Mouse (Mus musculus) forebrain, embryonic 16.5 days (tissue): ENCODE results near the gene Zfp819. TPM values are rescaled to one million over a fixed set of nuclear protein-coding genes. Genes with fewer than 3 reads are reported as not detected.

Source experiments
- ATAC-seq: fragments of 200-750 bp; cut with Nextera tagmentation; 2 replicates; pipeline ENCODE4 v1.8.0; 2017; ENCODE audit warnings: mild to moderate bottlenecking, moderate library complexity
- H3K27ac ChIP-seq: fragments of 300-500 bp; sonication (generic); 2 replicates; pipeline ENCODE4 v1.5.1; 2014; ENCODE audit warnings: low read length, control low read depth
- H3K27me3 ChIP-seq: fragments of 300-500 bp; sonication (generic); replicated peaks from 2 replicates; pipeline ENCODE4 v1.6.1; 2014; ENCODE audit warnings: low read length; ENCODE audit not compliant: control insufficient read depth, insufficient read depth
- H3K36me3 ChIP-seq: fragments of 300-500 bp; sonication (generic); 2 replicates; pipeline ENCODE4 v1.6.1; 2014; ENCODE audit not compliant: control insufficient read depth, insufficient read depth
- H3K4me1 ChIP-seq: fragments of 300-500 bp; sonication (generic); replicated peaks from 2 replicates; pipeline ENCODE4 v1.6.1; 2014; ENCODE audit warnings: low read length; ENCODE audit not compliant: control insufficient read depth, insufficient read depth
- H3K4me2 ChIP-seq: fragments of 300-500 bp; sonication (generic); 2 replicates; pipeline ENCODE4 v1.6.1; 2014; ENCODE audit warnings: mild to moderate bottlenecking, low read length, control low read depth
- H3K4me3 ChIP-seq: fragments of 300-500 bp; sonication (generic); replicated peaks from 2 replicates; pipeline ENCODE4 v1.5.1; 2014; ENCODE audit warnings: mild to moderate bottlenecking, low read length, control low read depth
- H3K9ac ChIP-seq: fragments of 300-500 bp; sonication (generic); replicated peaks from 2 replicates; pipeline ENCODE4 v1.6.1; 2014; ENCODE audit warnings: low read depth, low read length, control low read depth
- H3K9me3 ChIP-seq: fragments of 300-500 bp; sonication (generic); 2 replicates; pipeline ENCODE4 v1.6.1; 2016; ENCODE audit warnings: low read length; ENCODE audit not compliant: control insufficient read depth
- WGBS: fragments of 180-500 bp; shearing (Covaris S2); extraction: QIAGEN DNeasy Blood & Tissue Kit; methylation state at CpG from one replicate; pipeline ENCODE4 v1.1.7; 2014; 5-methylcytosine and 5-hydroxymethylcytosine counted together
- polyA plus RNA-seq: library from polyadenylated mRNA; unstranded; fragments of >200 nt; fragmentation: Nextera tagmentation; extraction: Ambion mirVana; gene quantifications from 2 replicates; pipeline ENCODE4 v1.2.1, GENCODE M21; 2015

The Zfp819 gene
- polyA plus RNA-seq, 1 experiment from 2014 or later, result 0.23 TPM

- WGBS, result 72% methylated on average over 6 of the region's 6 CpGs
- Histone ChIP-seq H3K9ac (no peak within 1 kb of the TSS), H3K27ac (no peak within 1 kb of the TSS), H3K36me3 (no peaks in the 10 kb centered on the region), H3K9me3 (no peaks in the 10 kb centered on the region), H3K27me3 (no peaks in the 10 kb centered on the region), H3K4me2 (no peak within 1 kb of the TSS), H3K4me1 (no peaks in the 10 kb centered on the region), H3K4me3 (no peak within 1 kb of the TSS)
- no peak for ATAC-seq
These were observed 27.5 kb downstream of the Zfp819 start, which contains the start of gene Ceacam18 for GRCm38 (mm10) chr7:43634500-43634899. TSS of gene Ceacam18 (plus strand) at chr7:43634707.

DNA sequence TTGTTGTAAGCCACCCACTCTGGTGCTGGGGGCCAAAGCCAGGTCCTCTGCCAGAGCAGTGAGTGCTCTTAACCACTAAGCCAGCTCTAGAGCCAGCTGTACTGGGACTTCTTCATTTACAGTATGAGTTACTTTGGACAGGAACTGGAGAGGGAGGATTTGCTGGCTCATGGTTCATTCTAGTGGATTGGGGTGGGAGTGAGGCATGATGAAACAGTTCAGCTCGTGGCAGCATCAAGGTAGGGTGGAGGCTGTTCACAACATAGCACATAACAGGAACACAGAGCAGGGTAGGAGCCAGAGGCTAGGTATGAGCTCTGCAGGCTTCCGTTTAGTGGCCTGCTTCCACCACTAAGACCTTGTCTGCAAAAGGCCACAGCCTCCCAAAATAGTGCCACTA, 29.2 kb downstream of the Zfp819 start:
- Histone ChIP-seq H3K9ac (no peak overlapping the region), H3K36me3 (no peaks in the 10 kb centered on the region), H3K27me3 (no peaks in the 10 kb centered on the region), H3K4me3 (no peak overlapping the region), H3K27ac (no peak overlapping the region), H3K4me2 (no peak overlapping the region), H3K9me3 (no peaks in the 10 kb centered on the region), H3K4me1 (no peaks in the 10 kb centered on the region)
- 51% methylated on average over 2 of the region's 2 CpGs for WGBS
- no peak for ATAC-seq

DNA sequence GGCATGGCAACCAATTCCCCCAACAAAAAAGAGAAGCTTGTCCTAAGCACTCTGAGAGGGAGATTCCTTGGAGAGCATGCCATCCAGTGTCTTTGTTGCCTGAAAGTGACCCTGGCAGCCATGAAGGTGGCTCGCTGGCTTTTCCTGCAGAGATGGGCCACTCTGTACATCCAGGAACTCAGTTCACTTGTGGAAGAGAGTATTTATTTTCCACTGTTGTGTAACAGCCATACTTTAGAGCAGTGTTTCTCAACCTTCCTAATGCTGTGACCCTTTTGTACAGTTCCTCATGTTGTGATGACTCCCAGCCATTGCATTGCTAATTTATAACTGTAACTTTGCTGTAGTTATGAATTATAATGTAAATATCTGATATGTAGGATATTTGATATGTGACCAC, 30.1 kb downstream of the Zfp819 start:
- no peak overlapping the region for H3K9ac ChIP-seq
- WGBS, result 67% methylated on average over 1 of the region's 1 CpGs

DNA sequence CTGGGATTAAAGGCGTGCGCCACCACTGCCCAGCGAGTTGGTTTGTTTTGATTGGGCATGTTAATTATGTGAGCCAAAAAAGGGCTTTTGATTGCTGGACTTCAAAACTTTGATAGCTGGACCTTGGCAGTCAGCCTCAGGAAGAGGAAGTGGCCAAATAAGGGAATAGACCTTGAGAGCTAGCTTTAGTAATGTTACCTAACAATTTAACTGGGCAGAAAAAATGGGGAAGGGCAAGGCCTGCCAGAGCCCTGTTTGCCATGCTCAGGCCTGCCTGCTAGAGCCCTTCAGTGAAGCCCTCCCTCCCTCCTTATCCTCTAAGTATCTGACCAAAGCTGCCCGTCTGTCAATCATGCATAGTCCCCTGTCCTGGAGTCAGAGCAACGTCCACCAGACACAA, 35.6 kb downstream of the Zfp819 start:
- ATAC-seq, result no peak
- no peaks in the 10 kb centered on the region for H3K4me1 ChIP-seq
- no peak overlapping the region for H3K4me3 ChIP-seq
- H3K9ac ChIP-seq, result no peak overlapping the region
- no peak overlapping the region for H3K4me2 ChIP-seq
- no peaks in the 10 kb centered on the region for H3K36me3 ChIP-seq
- H3K27me3 ChIP-seq, result no peaks in the 10 kb centered on the region
- WGBS, result 83% methylated on average over 5 of the region's 5 CpGs
- H3K27ac ChIP-seq, result no peak overlapping the region
- H3K9me3 ChIP-seq, result no peaks in the 10 kb centered on the region

More for the DNA sequence above, 30.1 kb downstream of the Zfp819 start:
- H3K36me3 ChIP-seq, result no peaks in the 10 kb centered on the region
- H3K4me2 ChIP-seq, result no peak overlapping the region
- no peak for ATAC-seq
- H3K27me3 ChIP-seq, result no peaks in the 10 kb centered on the region
- H3K9me3 ChIP-seq, result no peaks in the 10 kb centered on the region
- H3K4me3 ChIP-seq, result no peak overlapping the region
- no peak overlapping the region for H3K27ac ChIP-seq
- H3K4me1 ChIP-seq, result no peaks in the 10 kb centered on the region

GRCm38 (mm10) chr7:43643046-43643652, 36.2 kb downstream of the Zfp819 start:
- H3K36me3 ChIP-seq, result no peaks in the 10 kb centered on the region
- 85% methylated on average over 17 of the region's 17 CpGs for WGBS
- no peak overlapping the region for H3K9ac ChIP-seq
- ATAC-seq, result no peak
- H3K4me3 ChIP-seq, result no peak overlapping the region
- H3K4me2 ChIP-seq, result no peak overlapping the region
- H3K27ac ChIP-seq, result no peak overlapping the region
- no peaks in the 10 kb centered on the region for H3K9me3 ChIP-seq
- H3K27me3 ChIP-seq, result no peaks in the 10 kb centered on the region
- no peaks in the 10 kb centered on the region for H3K4me1 ChIP-seq

DNA sequence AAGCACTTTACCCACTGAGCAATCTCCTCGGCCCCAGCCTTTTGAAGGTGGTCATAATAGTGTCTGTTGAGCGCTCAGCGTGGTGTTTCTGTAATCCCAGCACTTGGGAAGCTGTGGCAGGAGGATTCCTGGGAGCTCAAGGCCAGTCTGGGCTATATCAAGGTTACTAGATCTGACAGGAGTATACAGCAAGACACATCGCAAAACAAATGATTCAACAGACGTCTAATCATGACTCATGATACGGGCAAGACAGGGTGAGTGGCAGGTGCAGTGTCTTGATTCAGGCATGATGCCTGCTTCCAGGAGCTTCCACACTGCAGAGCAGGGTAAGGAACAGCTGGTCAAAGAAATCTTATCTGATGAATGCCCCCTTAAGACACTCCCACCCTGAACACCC, 45.7 kb downstream of the Zfp819 start:
- no peaks in the 10 kb centered on the region for H3K9me3 ChIP-seq
- WGBS, result 86% methylated on average over 6 of the region's 6 CpGs
- H3K4me3 ChIP-seq, result no peak overlapping the region
- H3K9ac ChIP-seq, result no peak overlapping the region
- no peak overlapping the region for H3K4me2 ChIP-seq
- no peak overlapping the region for H3K27ac ChIP-seq
- no peaks in the 10 kb centered on the region for H3K4me1 ChIP-seq
- H3K27me3 ChIP-seq, result no peaks in the 10 kb centered on the region
- ATAC-seq, result no peak
- no peaks in the 10 kb centered on the region for H3K36me3 ChIP-seq

DNA sequence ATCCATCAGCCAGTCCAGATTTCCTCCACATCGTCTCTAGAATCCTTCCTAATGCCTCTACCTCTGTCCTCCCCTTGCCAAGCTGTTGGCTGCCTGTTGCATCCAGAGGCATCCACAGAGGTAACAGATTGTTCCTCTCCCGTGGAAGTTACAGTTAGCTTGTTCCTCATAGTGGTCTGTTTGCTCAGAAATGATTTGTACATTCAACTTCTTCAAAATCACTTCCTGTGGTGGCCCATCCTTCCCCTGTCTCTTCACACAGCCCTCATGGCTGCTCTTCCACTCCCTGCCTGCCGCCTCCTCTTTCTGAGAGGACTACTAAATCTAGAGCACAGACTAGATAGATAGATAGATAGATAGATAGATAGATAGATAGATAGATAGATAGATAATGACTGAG, 47.5 kb downstream of the Zfp819 start:
- no peaks in the 10 kb centered on the region for H3K9me3 ChIP-seq
- no peak overlapping the region for H3K4me3 ChIP-seq
- no peak overlapping the region for H3K9ac ChIP-seq
- 82% methylated on average over 3 of the region's 3 CpGs for WGBS
- no peak overlapping the region for H3K27ac ChIP-seq
- no peaks in the 10 kb centered on the region for H3K36me3 ChIP-seq
- no peak overlapping the region for H3K4me2 ChIP-seq
- H3K4me1 ChIP-seq, result no peaks in the 10 kb centered on the region
- no peak for ATAC-seq
- no peaks in the 10 kb centered on the region for H3K27me3 ChIP-seq

DNA sequence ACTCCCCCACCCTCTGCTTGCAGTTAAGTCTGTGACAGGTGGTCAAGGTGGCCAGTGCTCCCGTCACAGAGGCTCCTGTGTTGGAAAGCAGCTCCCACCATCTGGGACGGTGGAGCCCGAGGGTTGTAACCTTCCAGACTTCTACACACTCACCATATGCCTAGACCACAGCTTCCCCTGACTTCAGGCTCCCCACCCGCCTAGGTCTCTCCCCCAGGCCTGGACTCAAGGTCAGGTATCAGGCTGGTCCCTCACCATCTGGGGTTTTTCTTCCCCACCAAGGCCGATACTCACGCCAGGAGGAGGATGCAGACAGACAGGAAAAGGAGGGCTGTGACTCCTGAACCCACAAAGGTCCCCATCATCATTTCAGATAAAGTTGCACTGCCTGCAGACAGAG, 49.3 kb downstream of the Zfp819 start:
- Histone ChIP-seq H3K9me3 (no peaks in the 10 kb centered on the region), H3K4me1 (no peaks in the 10 kb centered on the region), H3K36me3 (no peaks in the 10 kb centered on the region), H3K4me3 (no peak overlapping the region), H3K4me2 (no peak overlapping the region), H3K9ac (no peak overlapping the region), H3K27ac (no peak overlapping the region), H3K27me3 (no peaks in the 10 kb centered on the region)
- WGBS, result 85% methylated on average over 6 of the region's 6 CpGs
- no peak for ATAC-seq

- ATAC-seq, result no peak
- no peak within 1 kb of the TSS for H3K9ac ChIP-seq
- no peaks in the 10 kb centered on the region for H3K4me1 ChIP-seq
- no peaks in the 10 kb centered on the region for H3K27me3 ChIP-seq
- no peak within 1 kb of the TSS for H3K27ac ChIP-seq
- no peaks in the 10 kb centered on the region for H3K36me3 ChIP-seq
- no peaks in the 10 kb centered on the region for H3K9me3 ChIP-seq
- 81% methylated on average over 1 of the region's 1 CpGs for WGBS
- no peak within 1 kb of the TSS for H3K4me3 ChIP-seq
- H3K4me2 ChIP-seq, result no peak within 1 kb of the TSS
These were observed 53.0 kb downstream of the Zfp819 start, which contains the start of gene Siglece for GRCm38 (mm10) chr7:43660002-43660401. TSS of gene Siglece (minus strand) at chr7:43660161.

- Histone ChIP-seq H3K4me3 (no peak overlapping the region), H3K9me3 (no peaks in the 10 kb centered on the region), H3K4me1 (no peaks in the 10 kb centered on the region), H3K27me3 (no peaks in the 10 kb centered on the region), H3K9ac (no peak overlapping the region), H3K36me3 (no peaks in the 10 kb centered on the region), H3K4me2 (no peak overlapping the region), H3K27ac (no peak overlapping the region)
- WGBS, result 88% methylated on average over 1 of the region's 1 CpGs
- no peak for ATAC-seq
These were observed 55.8 kb downstream of the Zfp819 start for GRCm38 (mm10) chr7:43662804-43663203.
